Mouse (Mus musculus) CH12.LX (cell line): ENCODE data around the gene Arl11. TPM values are rescaled to one million over a fixed set of nuclear protein-coding genes. Genes with fewer than 3 reads are reported as not detected.

Experiments used
- DNase-seq: peaks from one replicate; pipeline ENCODE4 v3.0.0-alpha.2; 2013; ENCODE audit errors: extremely low read depth
- H3K27ac ChIP-seq: 2 replicates; pipeline ENCODE4 v1.5.1; 2012; ENCODE audit warnings: low read depth, mild to moderate bottlenecking, control low read depth, moderate library complexity; ENCODE audit not compliant: insufficient read depth
- H3K27me3 ChIP-seq: replicated peaks from 2 replicates; pipeline ENCODE3; 2012; ENCODE audit warnings: inconsistent platforms
- H3K36me3 ChIP-seq, 2 experiments: replicated peaks in 1 of 2; 2 replicates each; pipeline versions ENCODE3 to v1.6.1; 2012; ENCODE audit warnings: inconsistent platforms in 1 of 2, low read length in 1 of 2, mild to moderate bottlenecking in 1 of 2, mixed read lengths in 1 of 2, moderate library complexity in 1 of 2; ENCODE audit not compliant: control insufficient read depth in 1 of 2, insufficient read depth in 1 of 2
- H3K4me1 ChIP-seq, 2 experiments: 2 replicates each; pipeline ENCODE4 v1.6.1; 2012; ENCODE audit warnings: inconsistent platforms in 1 of 2, moderate library complexity in 1 of 2; ENCODE audit not compliant: insufficient read depth in 2 of 2, control insufficient read depth in 1 of 2
- H3K4me2 ChIP-seq: 2 replicates; pipeline ENCODE4 v1.6.1; 2012; ENCODE audit warnings: low read depth, mild to moderate bottlenecking, control low read depth; ENCODE audit not compliant: poor library complexity, insufficient read depth, severe bottlenecking
- H3K4me3 ChIP-seq, 3 experiments: fragments of 150-350 bp in 1 of 3; sonication (generic) in 1 of 3; replicated peaks in 1 of 3; 2 replicates each; pipeline versions ENCODE3 to v1.5.1; 2011 to 2012; ENCODE audit warnings: low read depth in 2 of 3, low read length in 2 of 3, mild to moderate bottlenecking in 2 of 3, moderate library complexity in 2 of 3, control low read depth in 1 of 3, improper control_type of control experiment in 1 of 3, inconsistent platforms in 1 of 3, mixed read lengths in 1 of 3; ENCODE audit not compliant: poor library complexity in 1 of 3
- H3K79me2 ChIP-seq: replicated peaks from 2 replicates; pipeline ENCODE4 v1.6.1; 2012; ENCODE audit warnings: mild to moderate bottlenecking, moderate library complexity; ENCODE audit not compliant: control insufficient read depth, poor library complexity, insufficient read depth, severe bottlenecking; ENCODE audit errors: extremely low read depth
- H3K9ac ChIP-seq: 2 replicates; pipeline ENCODE4 v1.6.1; 2012; ENCODE audit warnings: low read depth, mild to moderate bottlenecking, control low read depth, moderate library complexity; ENCODE audit not compliant: insufficient read depth
- H3K9me3 ChIP-seq: replicated peaks from 2 replicates; pipeline ENCODE3; 2012; ENCODE audit warnings: low read length, inconsistent platforms, mixed read lengths
- BHLHE40 ChIP-seq: IDR thresholded peaks from 2 replicates; pipeline ENCODE4 v1.6.1; 2011; ENCODE audit warnings: mild to moderate bottlenecking, low read depth, low read length, improper control_type of control experiment
- CHD1 ChIP-seq: IDR thresholded peaks from 2 replicates; pipeline ENCODE4 v1.6.1; 2012; ENCODE audit warnings: low read depth, low read length, improper control_type of control experiment, inconsistent platforms
- ELF1 ChIP-seq: IDR thresholded peaks from 2 replicates; pipeline ENCODE4 v1.6.1; 2014; ENCODE audit warnings: low read depth, mild to moderate bottlenecking, inconsistent platforms, low read length, improper control_type of control experiment
- EP300 ChIP-seq: IDR thresholded peaks from 2 replicates; pipeline ENCODE4 v1.6.1; 2011; ENCODE audit warnings: low read length, improper control_type of control experiment
- ETS1 ChIP-seq: conservative IDR thresholded peaks from 2 replicates; pipeline ENCODE4 v1.6.1; 2012; ENCODE audit warnings: low read depth, mild to moderate bottlenecking, inconsistent platforms, low read length, improper control_type of control experiment, moderate library complexity
- GABPA ChIP-seq: IDR thresholded peaks from 2 replicates; pipeline ENCODE4 v1.6.1; 2012; ENCODE audit warnings: low read depth, low read length, improper control_type of control experiment, inconsistent platforms; ENCODE audit not compliant: insufficient replicate concordance
- HCFC1 ChIP-seq: IDR thresholded peaks from 2 replicates; pipeline ENCODE4 v1.6.1; 2012; ENCODE audit warnings: low read depth, mild to moderate bottlenecking, inconsistent platforms, low read length, improper control_type of control experiment
- JUN ChIP-seq: IDR thresholded peaks from 2 replicates; pipeline ENCODE4 v1.6.1; 2011; ENCODE audit warnings: low read depth, mild to moderate bottlenecking, low read length, improper control_type of control experiment, moderate library complexity; ENCODE audit not compliant: insufficient read depth
- JUND ChIP-seq: conservative IDR thresholded peaks from 2 replicates; pipeline ENCODE4 v1.6.1; 2011; ENCODE audit warnings: low read depth, low read length, improper control_type of control experiment
- MAFK ChIP-seq: IDR thresholded peaks from 2 replicates; pipeline ENCODE4 v1.6.1; 2011; ENCODE audit warnings: low read length, improper control_type of control experiment; ENCODE audit not compliant: insufficient replicate concordance
- MAX ChIP-seq: IDR thresholded peaks from 2 replicates; pipeline ENCODE4 v1.6.1; 2011; ENCODE audit warnings: low read length, improper control_type of control experiment
- MXI1 ChIP-seq: IDR thresholded peaks from 2 replicates; pipeline ENCODE4 v1.6.1; 2011; ENCODE audit warnings: mild to moderate bottlenecking, low read depth, low read length, improper control_type of control experiment
- NRF1 ChIP-seq: IDR thresholded peaks from 2 replicates; pipeline ENCODE4 v1.6.1; 2014; ENCODE audit warnings: low read depth, mild to moderate bottlenecking, inconsistent platforms, low read length, improper control_type of control experiment, moderate library complexity
- PAX5 ChIP-seq: IDR thresholded peaks from 2 replicates; pipeline ENCODE4 v1.6.1; 2012; ENCODE audit warnings: low read length, inconsistent platforms, mixed read lengths
- RCOR1 ChIP-seq: conservative IDR thresholded peaks from 2 replicates; pipeline ENCODE4 v1.6.1; 2012; ENCODE audit warnings: low read depth, mild to moderate bottlenecking, inconsistent platforms, low read length, improper control_type of control experiment
- SIN3A ChIP-seq: IDR thresholded peaks from 2 replicates; pipeline ENCODE4 v1.6.1; 2012; ENCODE audit warnings: low read length, improper control_type of control experiment, inconsistent platforms
- TCF12 ChIP-seq: IDR thresholded peaks from 2 replicates; pipeline ENCODE4 v1.6.1; 2014; ENCODE audit warnings: low read depth, mild to moderate bottlenecking, inconsistent platforms, low read length, improper control_type of control experiment
- USF1 ChIP-seq: IDR thresholded peaks from 2 replicates; pipeline ENCODE4 v1.6.1; 2014; ENCODE audit warnings: low read depth, mild to moderate bottlenecking, inconsistent platforms, low read length, improper control_type of control experiment
- USF2 ChIP-seq: conservative IDR thresholded peaks from 2 replicates; pipeline ENCODE4 v1.6.1; 2011; ENCODE audit warnings: low read depth, low read length, improper control_type of control experiment
- ZC3H11A ChIP-seq: IDR thresholded peaks from 2 replicates; pipeline ENCODE4 v1.6.1; 2012; ENCODE audit warnings: low read depth, mild to moderate bottlenecking, inconsistent platforms, low read length, improper control_type of control experiment
- ZMIZ1 ChIP-seq: IDR thresholded peaks from 2 replicates; pipeline ENCODE4 v1.6.1; 2012; ENCODE audit warnings: low read depth, mild to moderate bottlenecking, inconsistent platforms, low read length, improper control_type of control experiment
- ZNF384 ChIP-seq: IDR thresholded peaks from 2 replicates; pipeline ENCODE4 v1.6.1; 2012; ENCODE audit warnings: low read depth, low read length, improper control_type of control experiment, inconsistent platforms
- dilution Hi-C: fragments of 300-500 bp; cut with MboI; formaldehyde crosslinking; loops from 2 replicates; pipeline ENCODE4 v1.14.3; 2020; ENCODE audit warnings: low sequenced_read_pairs; ENCODE audit not compliant: extremely low pct_unique_long_range_greater_than_20kb, extremely low pct_ligation_motif_present
- in situ Hi-C: fragments of 300-500 bp; cut with MboI; formaldehyde crosslinking; loops from 3 replicates; pipeline ENCODE4 v1.14.3; 2019; ENCODE audit warnings: low sequenced_read_pairs, low pct_ligation_motif_present, low pct_unique_long_range_greater_than_20kb, mixed read lengths
- polyA plus RNA-seq: library from polyadenylated mRNA; unstranded; fragments of >175 nt; gene quantifications from 2 replicates; pipeline ENCODE4 v1.2.1, GENCODE M21; 2012; ENCODE audit warnings: low read depth; ENCODE audit not compliant: insufficient read length
- total RNA-seq, 2 experiments: library from RNA; depleted of rRNA; stranded (reverse); fragments of 300-350 nt in 1 of 2; fragments of >200 nt in 1 of 2; gene quantifications; 2 replicates each; pipeline ENCODE4 v1.2.3; 2012 to 2014

Arl11 gene
- total and polyA plus RNA-seq, 3 experiments = 1.1 to 12.2 (median 11.7) TPM

GRCm38 (mm10) chr14:61302428-61302827, 7.1 kb upstream of the Arl11 start:
- H3K4me3 ChIP-seq = no peak overlapping the region
- H3K9me3 ChIP-seq = no peaks in the 10 kb centered on the region
- in situ Hi-C loops (no loop called here), dilution Hi-C loops (no loop called here)
- no peak for DNase-seq
- H3K27me3 ChIP-seq = no peaks in the 10 kb centered on the region
- no peaks in the 10 kb centered on the region for H3K36me3 ChIP-seq
- H3K9ac ChIP-seq = no peak overlapping the region
- H3K79me2 ChIP-seq = no peaks in the 10 kb centered on the region
- TF ChIP-seq JUND (no peak), ETS1 (no peak), ZMIZ1 (no peak), TCF12 (no peak), ELF1 (no peak), RCOR1 (no peak), NRF1 (no peak), MXI1 (no peak), HCFC1 (no peak), MAFK (no peak), PAX5 (no peak), JUN (no peak)
- H3K4me2 ChIP-seq = no peak overlapping the region
- H3K4me1 ChIP-seq = peaks cover 0 to 3% of the 10 kb centered on the region in 2 experiments; a peak in 1 of 4 replicates
- no peak overlapping the region for H3K27ac ChIP-seq

- peaks cover 3 to 4% of the 10 kb centered on the region in 2 experiments; a peak in 3 of 4 replicates for H3K4me1 ChIP-seq
- no peaks in the 10 kb centered on the region for H3K36me3 ChIP-seq
- no peak overlapping the region for H3K9ac ChIP-seq
- no peaks in the 10 kb centered on the region for H3K79me2 ChIP-seq
- TF ChIP-seq BHLHE40 (no peak), MXI1 (no peak), JUND (no peak), CHD1 (no peak), HCFC1 (no peak), NRF1 (no peak), GABPA (no peak), MAX (no peak), USF2 (no peak), SIN3A (no peak), ZNF384 (no peak), EP300 (no peak), USF1 (no peak), ZC3H11A (no peak)
- no peak for DNase-seq
- H3K27me3 ChIP-seq = no peaks in the 10 kb centered on the region
- no peak overlapping the region for H3K27ac ChIP-seq
- H3K4me3 ChIP-seq = no peak overlapping the region
- H3K4me2 ChIP-seq = no peak overlapping the region
- H3K9me3 ChIP-seq = no peaks in the 10 kb centered on the region
- dilution Hi-C loops = no loop called here
- in situ Hi-C loops = no loop called here
Observed at GRCm38 (mm10) chr14:61303969-61304609, 5.5 kb upstream of the Arl11 start.
